Mouse (Mus musculus): ENCODE results near the gene Olfr76. TPM values are rescaled to one million over a fixed set of nuclear protein-coding genes. Genes with fewer than 3 reads are reported as not detected.
"Not testable (repeated sequence)": the region's sequence is repeated elsewhere in the genome, so short reads cannot be mapped to it uniquely, and the experiment has no call there.

Gene Olfr76
- total RNA-seq (2014; rRNA removed) (not detected in 2 replicates), polyA plus RNA-seq (2015; fragmentation: Nextera tagmentation; extraction: Ambion mirVana) (not detected in 2 replicates)

DNA sequence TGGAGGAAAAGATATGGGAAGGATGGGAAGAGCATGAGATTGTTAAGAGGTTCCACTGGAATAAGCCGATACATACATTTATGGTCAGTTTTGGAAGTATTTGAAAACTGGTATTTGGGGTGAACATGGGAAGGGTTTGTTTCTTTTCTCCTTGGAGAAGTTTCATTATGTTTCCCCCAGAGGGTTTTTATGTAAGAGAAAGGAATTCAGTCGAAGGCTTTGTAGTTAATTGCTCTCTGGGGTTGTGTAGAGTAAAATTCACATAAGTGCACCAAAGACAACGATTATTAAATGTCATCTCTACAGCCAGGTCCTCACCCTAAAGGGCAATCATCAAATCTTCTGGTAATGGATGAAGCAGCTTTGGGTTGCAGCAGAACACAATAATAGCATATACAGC lies at the start of gene Olfr76:
TSS of gene Olfr76 (minus strand) at position 101 of the 400 bp plus-strand sequence.
- Histone ChIP-seq H3K4me1 (ENCODE audit: insufficient read depth, low read length) (no peaks in the 10 kb centered on the region), H3K27me3 (ENCODE audit: insufficient read depth, low read length) (no peaks in the 10 kb centered on the region), H3K4me3 (ENCODE audit: low read depth, low read length) (no peak within 1 kb of the TSS), H3K9ac (replicated peaks; ENCODE audit: low read length, poor library complexity, severe bottlenecking) (no peak within 1 kb of the TSS), H3K27ac (ENCODE audit: low read depth, low read length) (no peak within 1 kb of the TSS), H3K9me3 (ENCODE audit: low read length) (no peaks in the 10 kb centered on the region), H3K4me2 (ENCODE audit: low read depth, low read length, poor library complexity, severe bottlenecking) (no peak within 1 kb of the TSS), H3K36me3 (ENCODE audit: insufficient read depth, low read length) (no peaks in the 10 kb centered on the region)
- ATAC-seq (ENCODE audit: low FRiP score) (no peak), DNase-seq (ENCODE audit: low spot score) (no peak)
- WGBS = 77% methylated on average over 3 of the region's 3 CpGs
- TF ChIP-seq CTCF (IDR thresholded peaks at IDR 0.05) = no peak

DNA sequence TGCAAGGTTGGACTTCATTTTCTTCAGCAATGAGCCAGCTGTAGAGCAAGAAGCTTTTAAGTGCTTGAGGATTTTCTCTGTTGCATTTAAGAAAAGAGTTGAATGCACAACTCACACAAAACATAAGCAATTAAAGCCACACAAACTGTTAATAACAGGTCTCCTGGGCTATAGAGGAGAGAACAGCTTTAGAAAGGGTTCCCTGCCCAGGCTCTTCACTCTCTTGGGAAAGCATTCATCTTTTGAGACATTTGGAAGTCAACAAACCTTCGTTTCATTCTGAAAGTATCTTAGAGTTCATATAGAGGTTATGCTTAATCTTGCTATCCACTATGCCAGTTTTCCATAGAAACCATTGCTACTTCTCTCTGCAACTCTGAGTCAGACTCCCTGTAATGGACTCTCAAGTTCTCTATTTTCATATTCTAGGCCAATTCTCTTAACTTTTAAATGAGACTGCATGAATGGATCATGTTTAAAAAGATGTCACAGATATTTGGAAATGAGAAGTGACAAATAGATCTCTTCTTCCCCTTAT lies 47.1 kb upstream of the Olfr76 start, which contains the start of gene Olfr1555-ps1:
TSS of gene Olfr1555-ps1 (minus strand) at position 51 of the 538 bp plus-strand sequence.
- not testable (repeated sequence) for DNase-seq (ENCODE audit: low spot score); H3K9ac ChIP-seq (replicated peaks; ENCODE audit: low read length, poor library complexity, severe bottlenecking); H3K27me3 ChIP-seq (ENCODE audit: insufficient read depth, low read length); H3K36me3 ChIP-seq (ENCODE audit: insufficient read depth, low read length); H3K4me2 ChIP-seq (ENCODE audit: low read depth, low read length, poor library complexity, severe bottlenecking); H3K27ac ChIP-seq (ENCODE audit: low read depth, low read length); H3K4me1 ChIP-seq (ENCODE audit: insufficient read depth, low read length); H3K4me3 ChIP-seq (ENCODE audit: low read depth, low read length); ATAC-seq (ENCODE audit: low FRiP score); H3K9me3 ChIP-seq (ENCODE audit: low read length)
- 50% methylated on average over 1 of the region's 1 CpGs for WGBS

DNA sequence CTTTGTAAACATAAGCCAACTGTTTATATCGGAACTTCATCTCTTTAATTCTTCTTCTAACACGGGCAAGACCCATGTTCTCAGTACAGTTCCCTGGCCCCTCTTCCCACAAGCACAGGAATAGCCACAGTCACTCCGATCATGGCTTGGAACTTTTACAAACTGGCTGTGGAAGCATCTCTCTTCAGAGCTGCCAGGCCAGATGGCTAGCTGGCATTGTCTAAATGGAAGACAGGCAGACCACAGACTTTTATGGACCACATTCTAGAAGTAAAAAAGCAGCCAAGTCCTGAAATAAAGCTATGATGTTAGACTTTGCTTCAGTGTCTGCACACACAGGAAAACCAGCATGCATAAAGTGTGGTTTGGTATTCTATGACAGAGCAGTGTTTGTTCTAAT lies 22.4 kb upstream of the Olfr76 start:
- H3K9me3 ChIP-seq (ENCODE audit: low read length) = no peaks in the 10 kb centered on the region
- no peak overlapping the region for H3K9ac ChIP-seq (replicated peaks; ENCODE audit: low read length, poor library complexity, severe bottlenecking)
- no peaks in the 10 kb centered on the region for H3K36me3 ChIP-seq (ENCODE audit: insufficient read depth, low read length)
- H3K4me2 ChIP-seq (ENCODE audit: low read depth, low read length, poor library complexity, severe bottlenecking) = no peak overlapping the region
- TF ChIP-seq CTCF (IDR thresholded peaks at IDR 0.05) = no peak
- 91% methylated on average over 3 of the region's 3 CpGs for WGBS
- no peaks in the 10 kb centered on the region for H3K4me1 ChIP-seq (ENCODE audit: insufficient read depth, low read length)
- DNase-seq (ENCODE audit: low spot score) = peak; percentile 1
- no peak overlapping the region for H3K4me3 ChIP-seq (ENCODE audit: low read depth, low read length)
- H3K27me3 ChIP-seq (ENCODE audit: insufficient read depth, low read length) = no peaks in the 10 kb centered on the region
- no peak for ATAC-seq (ENCODE audit: low FRiP score)
- H3K27ac ChIP-seq (ENCODE audit: low read depth, low read length) = no peak overlapping the region

DNA sequence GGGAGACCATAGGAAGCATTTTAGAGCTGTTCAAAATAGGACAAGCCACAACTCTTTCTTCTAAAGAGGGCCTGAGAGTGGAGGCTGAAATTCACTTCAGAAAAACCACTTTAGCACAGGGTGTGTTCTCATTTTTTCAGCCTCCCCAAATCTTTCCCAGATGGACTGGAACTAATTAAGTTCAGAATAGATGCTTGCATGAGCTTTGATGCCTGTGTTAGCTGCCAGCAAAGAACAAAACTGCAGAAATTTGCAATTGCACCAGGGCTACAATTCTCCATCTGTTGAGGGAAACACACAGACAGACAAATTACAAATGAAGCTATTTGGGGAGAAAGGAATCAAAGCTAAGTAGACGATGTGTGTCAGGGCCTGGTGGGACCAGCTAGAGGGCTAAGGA lies 20.4 kb upstream of the Olfr76 start:
- no peak for ATAC-seq (ENCODE audit: low FRiP score)
- peak; percentile 15 for DNase-seq (ENCODE audit: low spot score)
- H3K4me2 ChIP-seq (ENCODE audit: low read depth, low read length, poor library complexity, severe bottlenecking) = no peak overlapping the region
- no peaks in the 10 kb centered on the region for H3K4me1 ChIP-seq (ENCODE audit: insufficient read depth, low read length)
- H3K36me3 ChIP-seq (ENCODE audit: insufficient read depth, low read length) = no peaks in the 10 kb centered on the region
- no peak overlapping the region for H3K9ac ChIP-seq (replicated peaks; ENCODE audit: low read length, poor library complexity, severe bottlenecking)
- WGBS = 21% methylated on average over 1 of the region's 1 CpGs
- no peak for TF ChIP-seq CTCF (IDR thresholded peaks at IDR 0.05)
- H3K27ac ChIP-seq (ENCODE audit: low read depth, low read length) = no peak overlapping the region
- no peaks in the 10 kb centered on the region for H3K27me3 ChIP-seq (ENCODE audit: insufficient read depth, low read length)
- no peaks in the 10 kb centered on the region for H3K9me3 ChIP-seq (ENCODE audit: low read length)
- no peak overlapping the region for H3K4me3 ChIP-seq (ENCODE audit: low read depth, low read length)

DNA sequence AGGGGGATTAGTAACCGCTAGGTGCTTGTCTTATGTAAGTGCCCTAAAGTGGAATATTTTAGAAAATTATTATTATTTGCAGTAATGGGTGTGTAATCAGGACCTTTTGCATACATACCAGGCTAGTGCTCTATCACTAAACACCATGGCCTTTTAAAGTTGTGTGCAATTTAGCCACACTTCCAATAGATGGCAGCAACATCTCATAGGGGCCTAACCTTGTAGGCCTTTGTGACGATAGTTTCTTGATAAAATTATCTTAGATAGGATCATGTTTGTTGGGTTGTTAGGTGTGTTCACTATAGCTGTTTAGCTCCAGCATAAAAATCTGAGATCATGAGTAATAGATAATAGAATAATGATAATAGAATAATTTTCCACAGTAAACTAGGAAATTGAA lies 11.3 kb upstream of the Olfr76 start:
- TF ChIP-seq CTCF (IDR thresholded peaks at IDR 0.05) = peak; percentile 75
- ATAC-seq (ENCODE audit: low FRiP score) = no peak
- WGBS = 26% methylated on average over 2 of the region's 2 CpGs
- Histone ChIP-seq H3K4me1 (ENCODE audit: insufficient read depth, low read length) (no peaks in the 10 kb centered on the region), H3K4me2 (ENCODE audit: low read depth, low read length, poor library complexity, severe bottlenecking) (no peak overlapping the region), H3K9me3 (ENCODE audit: low read length) (no peaks in the 10 kb centered on the region), H3K27ac (ENCODE audit: low read depth, low read length) (no peak overlapping the region), H3K9ac (replicated peaks; ENCODE audit: low read length, poor library complexity, severe bottlenecking) (no peak overlapping the region), H3K4me3 (ENCODE audit: low read depth, low read length) (no peak overlapping the region), H3K36me3 (ENCODE audit: insufficient read depth, low read length) (no peaks in the 10 kb centered on the region), H3K27me3 (ENCODE audit: insufficient read depth, low read length) (no peaks in the 10 kb centered on the region)
- peak; percentile 58 for DNase-seq (ENCODE audit: low spot score)

DNA sequence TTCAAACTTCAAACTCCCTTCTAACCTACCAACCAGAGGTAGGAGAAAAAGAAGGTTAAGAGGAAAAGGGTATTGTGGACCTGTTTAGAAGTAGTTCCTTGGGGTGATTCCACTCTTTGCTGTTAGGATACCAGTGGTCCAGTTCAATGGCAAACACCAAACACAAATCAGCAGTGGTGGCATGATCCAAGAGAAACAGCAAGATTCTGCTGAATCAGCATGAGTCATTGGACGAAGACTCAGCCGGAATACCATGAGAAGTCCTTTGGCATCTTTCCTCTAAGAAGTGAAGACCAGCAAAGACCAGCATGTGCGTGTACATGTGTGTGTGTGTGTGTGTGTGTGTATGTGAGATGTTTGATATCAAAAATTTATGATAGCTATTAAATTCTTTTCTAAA lies 6.5 kb downstream of the Olfr76 start:
- no peaks in the 10 kb centered on the region for H3K36me3 ChIP-seq (ENCODE audit: insufficient read depth, low read length)
- H3K27me3 ChIP-seq (ENCODE audit: insufficient read depth, low read length) = no peaks in the 10 kb centered on the region

More for the DNA sequence above, 6.5 kb downstream of the Olfr76 start:
- Histone ChIP-seq H3K4me3 (ENCODE audit: low read depth, low read length) (no peak overlapping the region), H3K9ac (replicated peaks; ENCODE audit: low read length, poor library complexity, severe bottlenecking) (no peak overlapping the region), H3K4me1 (ENCODE audit: insufficient read depth, low read length) (no peaks in the 10 kb centered on the region), H3K27ac (ENCODE audit: low read depth, low read length) (no peak overlapping the region), H3K9me3 (ENCODE audit: low read length) (no peaks in the 10 kb centered on the region), H3K4me2 (ENCODE audit: low read depth, low read length, poor library complexity, severe bottlenecking) (no peak overlapping the region)
- TF ChIP-seq CTCF (IDR thresholded peaks at IDR 0.05) = no peak
- ATAC-seq (ENCODE audit: low FRiP score) (no peak), DNase-seq (ENCODE audit: low spot score) (no peak)
- 90% methylated on average over 3 of the region's 3 CpGs for WGBS

All from midbrain, postnatal 0 days (tissue).